Mouse (Mus musculus): ENCODE measurements around the gene Lrrc51. TPM values are rescaled to one million over a fixed set of nuclear protein-coding genes. Genes with fewer than 3 reads are reported as not detected.

Lrrc51 gene
- total and polyA plus RNA-seq, 3 experiments: 13.6 to 30.8 TPM; not detected in 1

GRCm38 (mm10) chr7:101936996-101937395 is 3.3 kb upstream of the Lrrc51 start:
- peaks cover 8 to 30% of the 10 kb centered on the region in 2 experiments for H3K36me3 ChIP-seq (ENCODE audit: control insufficient read depth in 1 of 2, insufficient read depth in 2 of 2, low read length in 2 of 2)
- H3K4me1 ChIP-seq (ENCODE audit: control insufficient read depth in 1 of 2, insufficient read depth in 2 of 2, low read length in 2 of 2): peaks cover 7 to 24% of the 10 kb centered on the region in 2 experiments; a peak in 3 of 4 replicates

GRCm38 (mm10) chr7:101935957-101936356 is 2.3 kb upstream of the Lrrc51 start:
- Histone ChIP-seq H3K9ac (ENCODE audit: control insufficient read depth, low read depth, low read length, poor library complexity, severe bottlenecking) (no peak overlapping the region), H3K36me3 (ENCODE audit: control insufficient read depth in 1 of 2, insufficient read depth in 2 of 2, low read length in 2 of 2) (peaks cover 8 to 33% of the 10 kb centered on the region in 2 experiments), H3K79me2 (ENCODE audit: control insufficient read depth, insufficient read depth, low read length, poor library complexity) (peaks cover 57% of the 10 kb centered on the region), H3K27ac (ENCODE audit: control insufficient read depth, low read depth, low read length) (no peak overlapping the region), H3K4me3 (ENCODE audit: control insufficient read depth in 1 of 2, insufficient read depth in 1 of 2, low read depth in 2 of 2, low read length in 2 of 2) (no peak overlapping the region), H3K4me1 (ENCODE audit: control insufficient read depth in 1 of 2, insufficient read depth in 2 of 2, low read length in 2 of 2) (peaks cover 7 to 28% of the 10 kb centered on the region in 2 experiments), H3K27me3 (ENCODE audit: control insufficient read depth in 1 of 2, insufficient read depth in 2 of 2, low read length in 2 of 2) (no peaks in the 10 kb centered on the region), H3K9me3 (replicated peaks; ENCODE audit: insufficient read depth, low read length) (no peaks in the 10 kb centered on the region)
- TF ChIP-seq ZNF384 (IDR thresholded peaks at IDR 0.05; ENCODE audit: low read depth, low read length): no peak
- TF ChIP-seq E2F4 (IDR thresholded peaks at IDR 0.05; ENCODE audit: borderline replicate concordance, low read depth, low read length): no peak
- no peak for TF ChIP-seq SMC3 (IDR thresholded peaks at IDR 0.05; ENCODE audit: low read depth, low read length)
- TF ChIP-seq RAD21 (IDR thresholded peaks at IDR 0.05; ENCODE audit: low read depth, low read length): peak; percentile 4; the same call in 1 of the 2 replicates
- TF ChIP-seq KAT2A (conservative IDR thresholded peaks at IDR 0.05; ENCODE audit: low read depth, low read length): no peak
- DNase-seq (ENCODE audit: low read depth, low spot score): peak; percentile 48

More at GRCm38 (mm10) chr7:101936996-101937395, 3.3 kb upstream of the Lrrc51 start:
- TF ChIP-seq MEF2A (IDR thresholded peaks at IDR 0.05; ENCODE audit: extremely low read depth, insufficient replicate concordance, low read depth, low read length, poor library complexity, severe bottlenecking) (no peak), SIN3A (IDR thresholded peaks at IDR 0.05; ENCODE audit: low read length) (no peak), TBP (IDR thresholded peaks at IDR 0.05; ENCODE audit: low read depth, low read length) (no peak), NELFE (IDR thresholded peaks at IDR 0.05; ENCODE audit: low read depth, low read length) (no peak)
- no peaks in the 10 kb centered on the region for H3K9me3 ChIP-seq (replicated peaks; ENCODE audit: insufficient read depth, low read length)
- no peaks in the 10 kb centered on the region for H3K27me3 ChIP-seq (ENCODE audit: control insufficient read depth in 1 of 2, insufficient read depth in 2 of 2, low read length in 2 of 2)
- peaks cover 63% of the 10 kb centered on the region for H3K79me2 ChIP-seq (ENCODE audit: control insufficient read depth, insufficient read depth, low read length, poor library complexity)
- H3K27ac ChIP-seq (ENCODE audit: control insufficient read depth, low read depth, low read length): no peak overlapping the region
- DNase-seq (ENCODE audit: low read depth, low spot score): no peak
- no peak overlapping the region for H3K4me3 ChIP-seq (ENCODE audit: control insufficient read depth in 1 of 2, insufficient read depth in 1 of 2, low read depth in 2 of 2, low read length in 2 of 2)
- no peak overlapping the region for H3K9ac ChIP-seq (ENCODE audit: control insufficient read depth, low read depth, low read length, poor library complexity, severe bottlenecking)

- Histone ChIP-seq H3K4me3 (ENCODE audit: control insufficient read depth in 1 of 2, insufficient read depth in 1 of 2, low read depth in 2 of 2, low read length in 2 of 2) (peak overlapping the region; percentile 86 to 90), H3K4me1 (ENCODE audit: control insufficient read depth in 1 of 2, insufficient read depth in 2 of 2, low read length in 2 of 2) (peaks cover 7 to 32% of the 10 kb centered on the region in 2 experiments), H3K27ac (ENCODE audit: control insufficient read depth, low read depth, low read length) (peak overlapping the region; percentile 79), H3K9me3 (replicated peaks; ENCODE audit: insufficient read depth, low read length) (no peaks in the 10 kb centered on the region), H3K79me2 (ENCODE audit: control insufficient read depth, insufficient read depth, low read length, poor library complexity) (peaks cover 45% of the 10 kb centered on the region), H3K9ac (ENCODE audit: control insufficient read depth, low read depth, low read length, poor library complexity, severe bottlenecking) (peak overlapping the region; percentile 89), H3K36me3 (ENCODE audit: control insufficient read depth in 1 of 2, insufficient read depth in 2 of 2, low read length in 2 of 2) (peaks cover 0 to 37% of the 10 kb centered on the region in 2 experiments; a peak in 2 of 4 replicates), H3K27me3 (ENCODE audit: control insufficient read depth in 1 of 2, insufficient read depth in 2 of 2, low read length in 2 of 2) (no peaks in the 10 kb centered on the region)
- DNase-seq (ENCODE audit: low read depth, low spot score): no peak
- TF ChIP-seq ZKSCAN1 (IDR thresholded peaks at IDR 0.05; ENCODE audit: low read depth, low read length) (no peak), POLR2A (IDR thresholded peaks at IDR 0.05; ENCODE audit: control insufficient read depth in 1 of 2, insufficient read depth in 1 of 2, low read depth in 1 of 2, low read length in 2 of 2, poor library complexity in 1 of 2) (no peak), MXI1 (IDR thresholded peaks at IDR 0.05; ENCODE audit: low read depth, low read length) (no peak; the same call in 1 of the 2 replicates), E2F4 (IDR thresholded peaks at IDR 0.05; ENCODE audit: borderline replicate concordance, low read depth, low read length) (no peak), CHD2 (IDR thresholded peaks at IDR 0.05; ENCODE audit: low read length) (no peak), POLR2AphosphoS5 (IDR thresholded peaks at IDR 0.05; ENCODE audit: borderline replicate concordance, low read depth, low read length) (no peak), TBP (IDR thresholded peaks at IDR 0.05; ENCODE audit: low read depth, low read length) (no peak), EP300 (IDR thresholded peaks at IDR 0.05; ENCODE audit: low read depth in 1 of 2, low read length in 2 of 2) (no peak), RAD21 (IDR thresholded peaks at IDR 0.05; ENCODE audit: low read depth, low read length) (no peak), ZC3H11A (IDR thresholded peaks at IDR 0.05; ENCODE audit: low read depth, low read length) (no peak), GATA1 (IDR thresholded peaks at IDR 0.05; ENCODE audit: low read depth, low read length) (no peak), MAFK (IDR thresholded peaks at IDR 0.05; ENCODE audit: borderline replicate concordance, low read depth, low read length) (no peak), NELFE (IDR thresholded peaks at IDR 0.05; ENCODE audit: low read depth, low read length) (no peak), ZMIZ1 (IDR thresholded peaks at IDR 0.05; ENCODE audit: low read depth, low read length) (no peak), MYC (IDR thresholded peaks at IDR 0.05; ENCODE audit: low read depth, low read length) (no peak), TAL1 (IDR thresholded peaks at IDR 0.05; ENCODE audit: low read length) (no peak), RCOR1 (IDR thresholded peaks at IDR 0.05; ENCODE audit: low read depth, low read length) (no peak), TCF12 (IDR thresholded peaks at IDR 0.05; ENCODE audit: low read depth, low read length) (no peak)
Observed at GRCm38 (mm10) chr7:101933300-101933699, 395 bp downstream of the Lrrc51 start.
